Mouse (Mus musculus) megakaryocyte, embryonic 14.5 days (primary cell): Measurements from ENCODE around the gene Erich6b.

Experiments
- FLI1 ChIP-seq: IDR thresholded peaks from 2 replicates; pipeline ENCODE4 v1.6.1; 2012; ENCODE audit warnings: low read length, inconsistent platforms, mixed read lengths
- GATA1 ChIP-seq: IDR thresholded peaks from 3 replicates; pipeline ENCODE4 v1.6.1; 2012; ENCODE audit warnings: mixed read lengths, low read length, inconsistent platforms, borderline replicate concordance

DNA sequence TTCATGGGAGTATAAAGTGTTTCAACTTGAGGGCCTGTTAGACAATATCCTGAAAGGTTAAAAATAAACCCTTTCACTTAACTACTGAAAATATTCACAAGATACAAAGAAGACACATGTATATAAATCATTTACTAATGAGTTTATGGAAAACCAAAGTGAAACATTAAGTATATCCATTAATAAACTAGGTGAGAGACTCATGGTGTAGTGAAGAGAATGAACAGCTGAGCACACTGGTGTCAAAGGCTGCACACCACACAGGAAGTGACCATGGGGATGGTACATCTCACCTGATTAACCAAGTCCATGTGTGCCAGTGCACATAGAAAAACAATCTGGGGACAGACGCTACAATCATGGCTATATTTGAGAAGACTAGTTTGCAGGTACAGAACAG lies 66.9 kb downstream of the Erich6b start:
- TF ChIP-seq GATA1 (no peak), FLI1 (no peak)
